Mouse (Mus musculus) forebrain, embryonic 10.5 days (tissue): ENCODE measurements around the gene Borcs5. TPM values are rescaled to one million over a fixed set of nuclear protein-coding genes. Genes with fewer than 3 reads are reported as not detected.

Experiments used
- DNase-seq: peaks from one replicate; pipeline ENCODE4 v3.0.0-alpha.2; 2017; ENCODE audit warnings: low spot score; ENCODE audit errors: extremely low spot score
- H3K27ac ChIP-seq: fragments of 300-500 bp; sonication (generic); 2 replicates; pipeline ENCODE4 v1.5.1; 2016; ENCODE audit warnings: mild to moderate bottlenecking
- H3K27me3 ChIP-seq: fragments of 300-500 bp; sonication (generic); 2 replicates; pipeline ENCODE4 v1.6.1; 2016; ENCODE audit warnings: mild to moderate bottlenecking; ENCODE audit not compliant: poor library complexity, severe bottlenecking
- H3K36me3 ChIP-seq: fragments of 300-500 bp; sonication (generic); replicated peaks from 2 replicates; pipeline ENCODE4 v1.6.1; 2016; ENCODE audit warnings: mild to moderate bottlenecking, moderate library complexity
- H3K4me1 ChIP-seq: fragments of 300-500 bp; sonication (generic); 2 replicates; pipeline ENCODE4 v1.6.1; 2016
- H3K4me3 ChIP-seq: fragments of 300-500 bp; sonication (generic); 2 replicates; pipeline ENCODE4 v1.5.1; 2016; ENCODE audit warnings: mild to moderate bottlenecking, moderate library complexity
- H3K9me3 ChIP-seq: fragments of 300-500 bp; sonication (generic); 2 replicates; pipeline ENCODE4 v1.6.1; 2016; ENCODE audit warnings: mild to moderate bottlenecking, moderate library complexity
- WGBS: fragments of 180-500 bp; shearing (Covaris S2); methylation state at CpG from one replicate; pipeline ENCODE4 v1.1.7; 2016; 5-methylcytosine and 5-hydroxymethylcytosine counted together
- polyA plus RNA-seq: library from polyadenylated mRNA; unstranded; fragments of >200 nt; fragmentation: Nextera tagmentation; extraction: Ambion mirVana; gene quantifications from 2 replicates; pipeline ENCODE4 v1.2.1, GENCODE M21; 2016

Borcs5 gene
- polyA plus RNA-seq, 1 experiment from 2014 or later = 20.1 TPM

GRCm38 (mm10) chr6:134633553-134633952 lies 5.8 kb upstream of the Borcs5 start:
- H3K9me3 ChIP-seq = no peaks in the 10 kb centered on the region
- H3K4me1 ChIP-seq = peaks cover 11% of the 10 kb centered on the region
- peaks cover 37% of the 10 kb centered on the region for H3K27me3 ChIP-seq
- no peak overlapping the region for H3K27ac ChIP-seq
- no peak for DNase-seq
- WGBS = 86% methylated on average over 8 of the region's 8 CpGs
- no peaks in the 10 kb centered on the region for H3K36me3 ChIP-seq
- no peak overlapping the region for H3K4me3 ChIP-seq

- Histone ChIP-seq H3K27me3 (peaks cover 24% of the 10 kb centered on the region), H3K9me3 (no peaks in the 10 kb centered on the region), H3K4me1 (peaks cover 14% of the 10 kb centered on the region), H3K36me3 (no peaks in the 10 kb centered on the region), H3K4me3 (no peak overlapping the region), H3K27ac (no peak overlapping the region)
- WGBS = 57% methylated on average over 4 of the region's 4 CpGs
- DNase-seq = no peak
Measured at GRCm38 (mm10) chr6:134636476-134636875, 2.8 kb upstream of the Borcs5 start.

- 96% methylated on average over 1 of the region's 1 CpGs for WGBS
- H3K9me3 ChIP-seq = no peaks in the 10 kb centered on the region
- peaks cover 8% of the 10 kb centered on the region for H3K4me1 ChIP-seq
- no peaks in the 10 kb centered on the region; the same call in 1 of the 2 replicates for H3K36me3 ChIP-seq
- no peak for DNase-seq
- no peaks in the 10 kb centered on the region for H3K27me3 ChIP-seq
- H3K27ac ChIP-seq = no peak overlapping the region
- H3K4me3 ChIP-seq = no peak overlapping the region
Measured at GRCm38 (mm10) chr6:134639900-134640299, 590 bp downstream of the Borcs5 start.

GRCm38 (mm10) chr6:134640485-134641475 lies 1.5 kb downstream of the Borcs5 start:
- H3K4me3 ChIP-seq = peak overlapping the region; percentile 92

GRCm38 (mm10) chr6:134641738-134642446 lies 2.6 kb downstream of the Borcs5 start:
- H3K9me3 ChIP-seq = no peaks in the 10 kb centered on the region
- WGBS = 84% methylated on average over 9 of the region's 9 CpGs
- H3K36me3 ChIP-seq = peaks cover 3% of the 10 kb centered on the region; the same call in 1 of the 2 replicates
- DNase-seq = no peak
- peak overlapping the region; percentile 92 for H3K4me3 ChIP-seq
- H3K27me3 ChIP-seq = no peaks in the 10 kb centered on the region
- no peak overlapping the region for H3K27ac ChIP-seq
- peaks cover 10% of the 10 kb centered on the region for H3K4me1 ChIP-seq

More at GRCm38 (mm10) chr6:134640485-134641475, 1.5 kb downstream of the Borcs5 start:
- Histone ChIP-seq H3K4me1 (peaks cover 8% of the 10 kb centered on the region), H3K9me3 (no peaks in the 10 kb centered on the region), H3K36me3 (peaks cover 2% of the 10 kb centered on the region; the same call in 1 of the 2 replicates), H3K27ac (peak overlapping the region; percentile 88), H3K27me3 (no peaks in the 10 kb centered on the region)
- DNase-seq = peak; percentile 91
- WGBS = 2% methylated on average over 65 of the region's 65 CpGs

- H3K9me3 ChIP-seq = no peaks in the 10 kb centered on the region
- 85% methylated on average over 5 of the region's 5 CpGs for WGBS
- DNase-seq = no peak
- no peak overlapping the region for H3K4me3 ChIP-seq
- H3K4me1 ChIP-seq = peaks cover 24% of the 10 kb centered on the region
- no peak overlapping the region for H3K27ac ChIP-seq
- no peaks in the 10 kb centered on the region for H3K27me3 ChIP-seq
- peaks cover 3% of the 10 kb centered on the region; the same call in 1 of the 2 replicates for H3K36me3 ChIP-seq
Measured at GRCm38 (mm10) chr6:134643296-134643695, 4.0 kb downstream of the Borcs5 start.

GRCm38 (mm10) chr6:134646835-134647234 lies 7.5 kb downstream of the Borcs5 start:
- Histone ChIP-seq H3K36me3 (peaks cover 3% of the 10 kb centered on the region; the same call in 1 of the 2 replicates), H3K27ac (no peak overlapping the region), H3K4me1 (peaks cover 27% of the 10 kb centered on the region), H3K4me3 (no peak overlapping the region), H3K9me3 (no peaks in the 10 kb centered on the region), H3K27me3 (no peaks in the 10 kb centered on the region)
- WGBS = 95% methylated on average over 6 of the region's 6 CpGs
- DNase-seq = no peak

- 27% methylated on average over 5 of the region's 5 CpGs for WGBS
- no peak overlapping the region for H3K4me3 ChIP-seq
- peaks cover 25% of the 10 kb centered on the region for H3K4me1 ChIP-seq
- no peaks in the 10 kb centered on the region for H3K9me3 ChIP-seq
- DNase-seq = no peak
- H3K36me3 ChIP-seq = peaks cover 3% of the 10 kb centered on the region; the same call in 1 of the 2 replicates
- H3K27ac ChIP-seq = no peak overlapping the region
- no peaks in the 10 kb centered on the region for H3K27me3 ChIP-seq
Measured at GRCm38 (mm10) chr6:134647621-134648020, 8.3 kb downstream of the Borcs5 start.

- H3K27ac ChIP-seq = peak overlapping the region; percentile 67; the same call in 1 of the 2 replicates
Measured at GRCm38 (mm10) chr6:134648356-134648755, 9.0 kb downstream of the Borcs5 start.

GRCm38 (mm10) chr6:134656527-134656926 lies 17.2 kb downstream of the Borcs5 start:
- H3K4me1 ChIP-seq = 0 out of 2 replicates have a peak, but pooled peaks cover 9% of the 10 kb centered on the region
- no peaks in the 10 kb centered on the region for H3K27me3 ChIP-seq
- H3K4me3 ChIP-seq = no peak overlapping the region
- no peaks in the 10 kb centered on the region for H3K9me3 ChIP-seq
- peak overlapping the region; percentile 21 for H3K27ac ChIP-seq
- no peaks in the 10 kb centered on the region for H3K36me3 ChIP-seq
- 76% methylated on average over 4 of the region's 4 CpGs for WGBS
- no peak for DNase-seq

More at GRCm38 (mm10) chr6:134648356-134648755, 9.0 kb downstream of the Borcs5 start:
- Histone ChIP-seq H3K27me3 (no peaks in the 10 kb centered on the region), H3K4me1 (peaks cover 25% of the 10 kb centered on the region), H3K4me3 (no peak overlapping the region), H3K36me3 (peaks cover 3% of the 10 kb centered on the region; the same call in 1 of the 2 replicates), H3K9me3 (no peaks in the 10 kb centered on the region)
- no peak for DNase-seq
- WGBS = 65% methylated on average over 5 of the region's 5 CpGs

GRCm38 (mm10) chr6:134659108-134659958 lies 20.0 kb downstream of the Borcs5 start:
- WGBS = 26% methylated on average over 9 of the region's 9 CpGs

More at GRCm38 (mm10) chr6:134659108-134659958, 20.0 kb downstream of the Borcs5 start:
- H3K4me1 ChIP-seq = 0 out of 2 replicates have a peak, but pooled peaks cover 1% of the 10 kb centered on the region
- no peak overlapping the region for H3K4me3 ChIP-seq
- peak; percentile 39 for DNase-seq
- no peaks in the 10 kb centered on the region for H3K27me3 ChIP-seq
- no peak overlapping the region for H3K27ac ChIP-seq
- H3K36me3 ChIP-seq = no peaks in the 10 kb centered on the region
- H3K9me3 ChIP-seq = no peaks in the 10 kb centered on the region
